Mouse (Mus musculus) midbrain, embryonic 14.5 days (tissue): ENCODE measurements at regions not wholly inside any gene's neighbourhood (a gene's known extent, or its start where the extent isn't known, plus 50 kb on each side); places are given as distances from the start of the nearest gene placed in this dataset.

Experiments
- ATAC-seq: fragments of 200-750 bp; cut with Nextera tagmentation; 2 replicates; pipeline ENCODE4 v1.8.0; 2017; ENCODE audit warnings: moderate number of reproducible peaks, moderate library complexity; ENCODE audit not compliant: low FRiP score, low TSS enrichment
- DNase-seq: peaks from one replicate; pipeline ENCODE4 v3.0.0-alpha.2; 2015
- H3K27ac ChIP-seq: fragments of 300-500 bp; sonication (generic); replicated peaks from 2 replicates; pipeline ENCODE4 v1.5.1; 2014; ENCODE audit warnings: mild to moderate bottlenecking, low read depth, low read length, moderate library complexity
- H3K27me3 ChIP-seq: fragments of 300-500 bp; sonication (generic); 2 replicates; pipeline ENCODE4 v1.6.1; 2014; ENCODE audit warnings: low read length, control low read depth, mixed read lengths; ENCODE audit not compliant: control insufficient read depth, insufficient read depth
- H3K36me3 ChIP-seq: fragments of 300-500 bp; sonication (generic); 2 replicates; pipeline ENCODE4 v1.6.1; 2014; ENCODE audit warnings: low read length, control low read depth; ENCODE audit not compliant: control insufficient read depth, insufficient read depth
- H3K4me1 ChIP-seq: fragments of 300-500 bp; sonication (generic); 2 replicates; pipeline ENCODE4 v1.6.1; 2014; ENCODE audit warnings: mild to moderate bottlenecking, antibody characterized with exemption, low read length, control low read depth; ENCODE audit not compliant: control insufficient read depth, insufficient read depth
- H3K4me2 ChIP-seq: fragments of 300-500 bp; sonication (generic); 2 replicates; pipeline ENCODE4 v1.6.1; 2014; ENCODE audit warnings: mild to moderate bottlenecking, low read length, moderate library complexity
- H3K4me3 ChIP-seq: fragments of 300-500 bp; sonication (generic); replicated peaks from 2 replicates; pipeline ENCODE4 v1.5.1; 2014; ENCODE audit warnings: low read depth, low read length
- H3K9ac ChIP-seq: fragments of 300-500 bp; sonication (generic); replicated peaks from 2 replicates; pipeline ENCODE4 v1.6.1; 2014; ENCODE audit warnings: mild to moderate bottlenecking, low read length, moderate library complexity
- H3K9me3 ChIP-seq: fragments of 300-500 bp; sonication (generic); 2 replicates; pipeline ENCODE4 v1.6.1; 2016; ENCODE audit warnings: low read length, control low read depth, mixed read lengths; ENCODE audit not compliant: control insufficient read depth
- WGBS: fragments of 180-500 bp; shearing (Covaris S2); extraction: QIAGEN DNeasy Blood & Tissue Kit; methylation state at CpG from one replicate; pipeline ENCODE4 v1.1.7; 2014; 5-methylcytosine and 5-hydroxymethylcytosine counted together

DNA sequence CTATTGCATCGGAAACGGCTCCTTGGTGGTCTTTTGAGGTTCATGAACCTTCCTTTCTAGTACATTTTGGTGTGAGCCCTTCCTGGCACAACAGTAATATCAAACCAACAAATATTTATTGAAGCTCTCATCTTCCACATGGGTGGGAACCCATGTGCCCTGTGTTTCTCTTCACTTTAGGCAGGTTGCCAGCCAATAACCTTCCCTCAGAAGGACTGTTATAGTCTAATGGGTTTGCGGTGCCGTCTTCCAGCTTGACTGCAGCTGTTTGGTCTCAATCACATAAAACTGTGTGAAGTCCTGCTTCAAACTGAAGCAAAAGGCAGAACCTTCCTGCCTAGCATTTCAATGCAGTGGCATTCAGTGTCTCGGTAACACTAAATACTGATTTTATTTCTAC, 69.4 kb upstream of the Irak1bp1 start:
- Histone ChIP-seq H3K4me2 (no peak overlapping the region), H3K9ac (no peak overlapping the region), H3K36me3 (no peaks in the 10 kb centered on the region), H3K27me3 (no peaks in the 10 kb centered on the region), H3K27ac (no peak overlapping the region), H3K9me3 (no peaks in the 10 kb centered on the region), H3K4me3 (no peak overlapping the region), H3K4me1 (no peaks in the 10 kb centered on the region)
- DNase-seq (no peak), ATAC-seq (no peak)
- 92% methylated on average over 5 of the region's 5 CpGs for WGBS

DNA sequence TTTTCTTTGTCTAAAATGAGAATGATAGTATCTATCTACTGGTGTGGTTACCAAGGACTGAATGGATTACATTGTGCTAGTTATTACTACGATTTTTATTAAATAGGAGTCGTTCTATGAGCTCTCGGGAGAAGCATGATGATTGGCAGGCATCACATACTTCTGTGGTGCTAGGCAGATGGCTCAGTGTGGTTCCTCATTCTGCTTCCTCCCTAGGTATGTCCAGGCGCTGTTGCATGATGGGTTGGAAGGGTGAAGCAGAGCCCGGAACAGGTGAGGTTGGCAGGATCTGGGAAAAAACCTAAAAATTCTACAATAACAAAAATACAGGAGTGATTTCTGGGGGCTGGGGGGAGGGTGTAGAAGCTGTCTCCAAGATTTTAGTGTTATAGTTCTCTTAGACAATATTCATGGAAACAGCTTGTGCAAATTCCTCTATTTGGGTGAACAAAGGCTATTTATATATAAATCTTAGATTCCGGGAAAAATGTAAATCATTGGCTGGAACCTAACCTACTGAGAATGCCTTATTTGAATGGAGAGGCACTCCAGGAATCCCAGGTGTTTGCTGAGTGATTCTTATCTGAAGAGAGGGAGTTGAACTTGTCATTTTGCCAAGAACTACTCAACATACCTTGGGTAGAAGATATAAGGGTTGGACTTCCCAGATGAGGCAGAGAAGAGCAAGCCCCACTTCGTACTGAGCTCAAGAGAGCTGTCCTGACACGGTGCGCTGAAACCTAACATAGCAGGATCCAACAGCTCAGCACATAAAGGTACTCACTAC, 68.5 kb upstream of the Irak1bp1 start:
- Histone ChIP-seq H3K4me1 (no peaks in the 10 kb centered on the region), H3K36me3 (no peaks in the 10 kb centered on the region), H3K4me3 (no peak overlapping the region), H3K27me3 (no peaks in the 10 kb centered on the region), H3K9me3 (no peaks in the 10 kb centered on the region), H3K27ac (no peak overlapping the region), H3K9ac (no peak overlapping the region), H3K4me2 (no peak overlapping the region)
- 93% methylated on average over 9 of the region's 9 CpGs for WGBS
- DNase-seq (no peak), ATAC-seq (no peak)

DNA sequence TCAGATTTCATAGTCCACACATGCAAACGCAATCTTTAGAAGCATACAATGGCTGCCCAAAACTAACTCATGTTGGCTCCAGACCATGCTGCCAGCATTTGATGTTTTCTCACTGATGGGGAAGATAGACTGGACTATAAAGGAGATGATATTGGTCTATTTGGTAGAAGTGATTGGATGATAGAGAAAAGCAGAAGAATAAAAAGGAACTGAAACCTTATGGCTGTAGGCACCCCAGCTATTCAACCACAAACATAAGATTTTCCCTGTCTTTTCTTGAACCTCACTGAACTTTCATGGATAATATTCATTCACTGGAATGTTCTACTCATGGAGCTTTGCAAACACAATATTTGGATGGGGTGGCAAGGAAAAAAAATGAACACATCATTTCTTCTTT, 65.7 kb upstream of the Irak1bp1 start:
- Histone ChIP-seq H3K9me3 (no peaks in the 10 kb centered on the region), H3K36me3 (no peaks in the 10 kb centered on the region), H3K4me3 (no peak overlapping the region), H3K27me3 (no peaks in the 10 kb centered on the region), H3K27ac (no peak overlapping the region), H3K4me1 (no peaks in the 10 kb centered on the region), H3K9ac (no peak overlapping the region), H3K4me2 (no peak overlapping the region)
- DNase-seq (no peak), ATAC-seq (no peak)
- 90% methylated on average over 1 of the region's 1 CpGs for WGBS
